Mouse (Mus musculus) embryo, embryonic 11 days (tissue): Measurements from ENCODE around the gene Timeless.

Source experiments
- DNase-seq: peaks from one replicate; pipeline ENCODE4 v3.0.0-alpha.2; 2015

Gene Timeless

DNA sequence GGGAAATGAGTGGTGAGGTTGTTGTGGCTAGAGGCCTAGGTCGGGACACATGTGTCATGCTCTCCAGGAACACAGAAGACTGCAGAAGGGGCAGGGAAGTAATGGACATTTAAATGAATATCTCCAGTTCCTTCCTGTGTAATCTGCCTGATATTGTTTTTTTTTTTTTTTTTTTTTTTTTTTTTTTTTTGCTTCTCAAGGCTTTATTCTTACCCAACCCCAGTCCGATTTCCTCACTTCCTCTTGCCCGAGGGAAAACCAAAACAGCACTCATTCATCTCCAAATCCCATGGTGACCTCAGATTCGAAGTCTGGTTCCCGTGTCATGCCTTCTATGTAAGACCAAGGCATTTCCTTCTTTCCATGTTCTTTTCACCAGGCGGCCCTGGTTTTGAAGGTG lies 66.4 kb downstream of the Timeless start:
- no peak for DNase-seq

DNA sequence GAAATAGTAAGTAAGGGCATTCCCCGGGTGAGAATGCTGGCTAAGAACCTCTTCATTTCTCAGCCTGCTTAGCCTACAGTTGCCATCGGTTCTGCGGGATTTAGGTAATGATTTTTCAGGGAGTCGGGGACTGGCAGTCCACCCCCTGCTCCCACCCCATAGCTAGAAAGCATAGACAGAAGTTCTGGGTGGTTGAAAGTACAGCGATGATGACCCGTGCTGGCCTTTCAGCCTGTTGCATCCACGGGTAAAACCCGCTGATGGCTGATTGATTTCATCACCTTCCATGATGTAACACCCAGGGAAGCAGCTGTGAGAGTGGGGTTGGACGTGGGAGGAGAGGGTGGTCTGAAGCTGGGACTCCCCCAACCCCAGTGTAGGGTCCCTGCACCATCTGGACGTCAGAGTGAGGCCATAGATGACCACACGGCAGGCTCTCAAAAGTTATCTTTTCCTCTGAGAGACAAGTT lies 66.9 kb downstream of the Timeless start, which contains the start of gene Il23a:
Il23a (minus strand) TSS at position 51 of the 470 bp plus-strand sequence.
- no peak for DNase-seq

DNA sequence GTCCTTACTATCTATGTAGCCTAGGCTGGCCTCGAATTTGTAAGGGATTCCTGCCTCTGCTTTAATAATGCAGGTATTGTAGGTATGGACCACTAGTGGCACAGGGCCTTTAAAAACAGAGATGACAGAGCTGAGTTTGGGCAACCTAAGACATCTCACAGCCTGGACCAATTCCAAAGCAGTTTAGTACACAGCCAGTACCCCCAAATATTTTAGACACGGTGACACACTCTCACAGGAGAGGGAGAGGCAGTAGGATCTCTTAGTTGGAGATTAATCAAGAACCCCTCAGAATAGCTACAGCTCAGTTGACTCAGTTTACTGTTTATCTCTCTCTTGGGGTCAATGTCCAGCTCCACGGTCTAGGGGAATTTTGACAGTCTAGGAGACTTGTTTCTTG lies 70.5 kb downstream of the Timeless start:
- no peak for DNase-seq
